Mouse (Mus musculus) hematopoietic stem cell, adult 5-6 weeks (primary cell): ENCODE results near the gene Ccdc157. TPM values are rescaled to one million over a fixed set of nuclear protein-coding genes. Genes with fewer than 3 reads are reported as not detected.

Experiments
- ATAC-seq, 2 experiments: fragments of 125-278 bp in 1 of 2; replicated peaks in 1 of 2; 2 replicates each; pipeline ENCODE4 v1.8.0; 2016 to 2017; ENCODE audit warnings: inconsistent platforms in 2 of 2, mild to moderate bottlenecking in 2 of 2, moderate number of reproducible peaks in 2 of 2, low read depth in 1 of 2, moderate TSS enrichment in 1 of 2; ENCODE audit not compliant: low FRiP score in 2 of 2, poor library complexity in 2 of 2, severe bottlenecking in 2 of 2, insufficient read depth in 1 of 2, low TSS enrichment in 1 of 2
- total RNA-seq: library from RNA; stranded (forward); fragments of 172-1452, 232-1000 nt; gene quantifications from 2 replicates; pipeline ENCODE4 v1.2.3, GENCODE M21; 2017

The Ccdc157 gene
- total RNA-seq, 1 experiment from 2014 or later, result 1.6 TPM

- ATAC-seq, result peak; percentile 82 to 96
Observed at GRCm38 (mm10) chr11:4096054-4096984, 63.8 kb downstream of the Ccdc157 start.

GRCm38 (mm10) chr11:4095171-4096053, 64.7 kb downstream of the Ccdc157 start, which contains the start of gene Mtfp1:
Gene Mtfp1 (minus strand): TSS chr11:4095445.
- peak in 1 of 2 experiments; percentile 14; a peak in 1 of 4 replicates for ATAC-seq

GRCm38 (mm10) chr11:4094378-4095170, 65.5 kb downstream of the Ccdc157 start:
- peak in 1 of 2 experiments; percentile 40; a peak in 2 of 4 replicates for ATAC-seq

- no peak for ATAC-seq
Observed at GRCm38 (mm10) chr11:4093459-4094377, 66.4 kb downstream of the Ccdc157 start.

Other genes with a start within 250 kb of the Ccdc157 start
- 3.3 and 4.1 TPM in 2 replicates for gene Slc35e4, start 245.6 kb downstream of the Ccdc157 start, total RNA-seq
- 15.0 and 21.2 TPM in 2 replicates for gene Tcn2, start 228.1 kb downstream of the Ccdc157 start, total RNA-seq
- 117 and 128 TPM in 2 replicates for gene Pes1, start 196.3 kb downstream of the Ccdc157 start, total RNA-seq
- gene 4930556J24Rik, start 183.5 kb downstream of the Ccdc157 start, total RNA-seq, result not detected in 2 replicates
- gene Gal3st1, start 176.7 kb downstream of the Ccdc157 start, total RNA-seq, result 0.38 and 2.2 TPM in 2 replicates
- gene Sec14l4, start 128.8 kb downstream of the Ccdc157 start, total RNA-seq, result not detected in 2 replicates
- gene Sec14l3, start 95.5 kb downstream of the Ccdc157 start, total RNA-seq, result not detected in 2 replicates
- gene Mtfp1, start 64.8 kb downstream of the Ccdc157 start, total RNA-seq, result 5.5 and 15.3 TPM in 2 replicates
- 3.1 and 5.9 TPM in 2 replicates for gene Sec14l2, start 36.9 kb downstream of the Ccdc157 start, total RNA-seq
- gene Rnf215, start 25.1 kb downstream of the Ccdc157 start, total RNA-seq, result 13.8 and 28.8 TPM in 2 replicates
- gene Sf3a1, start 57 bp upstream of the Ccdc157 start, total RNA-seq, result 34.0 and 48.0 TPM in 2 replicates
- gene Tbc1d10a, start 26.5 kb upstream of the Ccdc157 start, total RNA-seq, result 9.6 and 13.6 TPM in 2 replicates
- gene Castor1, start 57.9 kb upstream of the Ccdc157 start, total RNA-seq, result 1.9 TPM in 2 replicates
- gene Osm, start 76.1 kb upstream of the Ccdc157 start, total RNA-seq, result 20.2 and 22.8 TPM in 2 replicates
- 19.3 and 22.7 TPM in 2 replicates for gene Lif, start 97.3 kb upstream of the Ccdc157 start, total RNA-seq